Mouse (Mus musculus) ES-E14 (cell line): ENCODE measurements at regions not wholly inside any gene's neighbourhood (a gene's known extent, or its start where the extent isn't known, plus 50 kb on each side); places are given as distances from the start of the nearest gene placed in this dataset.
A peak's percentile ranks its signal among the peaks of the same experiment; 100 is the strongest.

ENCODE experiments used
- DNase-seq: peaks from one replicate; pipeline ENCODE4 v3.0.0-alpha.2; 2013; ENCODE audit warnings: low read depth, low spot score
- H3K27ac ChIP-seq: 2 replicates; pipeline ENCODE4 v1.5.1; 2012; ENCODE audit warnings: low read depth, mild to moderate bottlenecking, low read length, moderate library complexity, mixed read lengths; ENCODE audit not compliant: poor library complexity, insufficient read depth, severe bottlenecking
- H3K36me3 ChIP-seq: 2 replicates; pipeline ENCODE4 v1.6.1; 2012; ENCODE audit warnings: mild to moderate bottlenecking, low read length, moderate library complexity, mixed read lengths; ENCODE audit not compliant: control insufficient read depth, poor library complexity, insufficient read depth, severe bottlenecking
- H3K4me1 ChIP-seq, 2 experiments: fragments of 150-350 bp in 1 of 2; sonication (generic) in 1 of 2; 2 replicates each; pipeline ENCODE4 v1.6.1; 2012; ENCODE audit warnings: low read length in 2 of 2, mild to moderate bottlenecking in 1 of 2, mixed read lengths in 1 of 2; ENCODE audit not compliant: control insufficient read depth in 2 of 2, insufficient read depth in 2 of 2, poor library complexity in 1 of 2
- H3K4me3 ChIP-seq, 2 experiments: fragments of 150-350 bp in 1 of 2; sonication (generic) in 1 of 2; 2 replicates each; pipeline ENCODE4 v1.5.1; 2012; ENCODE audit warnings: low read length in 2 of 2, low read depth in 1 of 2, mild to moderate bottlenecking in 1 of 2, mixed read lengths in 1 of 2; ENCODE audit not compliant: insufficient read depth in 1 of 2, poor library complexity in 1 of 2, severe bottlenecking in 1 of 2
- H3K9ac ChIP-seq: 2 replicates; pipeline ENCODE4 v1.6.1; 2012; ENCODE audit warnings: low read depth, mild to moderate bottlenecking, low read length, mixed read lengths; ENCODE audit not compliant: poor library complexity, insufficient read depth, severe bottlenecking
- H3K9me3 ChIP-seq: fragments of 150-350 bp; sonication (generic); 2 replicates; pipeline ENCODE4 v1.6.1; 2012; ENCODE audit warnings: low read depth, mild to moderate bottlenecking, low read length; ENCODE audit not compliant: control insufficient read depth, insufficient read depth
- CHD2 ChIP-seq: IDR thresholded peaks from 2 replicates; pipeline ENCODE4 v1.6.1; 2014; ENCODE audit warnings: mild to moderate bottlenecking, low read depth, low read length, inconsistent platforms
- HCFC1 ChIP-seq: IDR thresholded peaks from 2 replicates; pipeline ENCODE4 v1.6.1; 2012; ENCODE audit warnings: low read length, inconsistent platforms, borderline replicate concordance; ENCODE audit not compliant: insufficient read depth
- MAFK ChIP-seq: IDR thresholded peaks from 2 replicates; pipeline ENCODE4 v1.6.1; 2014; ENCODE audit warnings: mild to moderate bottlenecking, low read depth, low read length, inconsistent platforms; ENCODE audit not compliant: insufficient read depth
- ZC3H11A ChIP-seq: IDR thresholded peaks from 2 replicates; pipeline ENCODE4 v1.6.1; 2012; ENCODE audit warnings: low read depth, mild to moderate bottlenecking, inconsistent platforms, low read length, borderline replicate concordance
- ZNF384 ChIP-seq: IDR thresholded peaks from 2 replicates; pipeline ENCODE4 v1.6.1; 2012; ENCODE audit warnings: low read depth, low read length, inconsistent platforms
- in situ Hi-C, 2 experiments: fragments of 600-800 bp; cut with MboI; formaldehyde crosslinking; loops; one replicate each; pipeline ENCODE4 v1.15.1; 2025; ENCODE audit warnings: low sequenced_read_pairs in 2 of 2, inconsistent platforms in 1 of 2; ENCODE audit not compliant: unreplicated experiment in 2 of 2

GRCm38 (mm10) chr5:116886181-116887136 is 229.5 kb downstream of the Suds3 start:
- H3K4me1 ChIP-seq = peaks cover 0 to 7% of the 10 kb centered on the region in 2 experiments; a peak in 1 of 4 replicates
- H3K9me3 ChIP-seq = 0 out of 2 replicates have a peak, but pooled peaks cover 3% of the 10 kb centered on the region
- DNase-seq = no peak
- in situ Hi-C loops = no loop called here
- TF ChIP-seq ZC3H11A = no peak
- no peak for TF ChIP-seq CHD2
- no peak for TF ChIP-seq MAFK
- TF ChIP-seq HCFC1 = no peak
- TF ChIP-seq ZNF384 = no peak
- no peak overlapping the region for H3K4me3 ChIP-seq
- H3K27ac ChIP-seq = no peak overlapping the region
- H3K9ac ChIP-seq = no peak overlapping the region
- no peaks in the 10 kb centered on the region for H3K36me3 ChIP-seq

GRCm38 (mm10) chr5:116879761-116880160 is 236.2 kb downstream of the Suds3 start:
- Histone ChIP-seq H3K9me3 (0 out of 2 replicates have a peak, but pooled peaks cover 3% of the 10 kb centered on the region), H3K27ac (no peak overlapping the region), H3K4me1 (no peaks in the 10 kb centered on the region), H3K36me3 (no peaks in the 10 kb centered on the region), H3K4me3 (no peak overlapping the region), H3K9ac (no peak overlapping the region)
- in situ Hi-C loops = no loop called here
- no peak for DNase-seq
- TF ChIP-seq MAFK (no peak), CHD2 (no peak), ZC3H11A (no peak), ZNF384 (no peak), HCFC1 (no peak)

- H3K36me3 ChIP-seq = no peaks in the 10 kb centered on the region
- H3K27ac ChIP-seq = no peak overlapping the region
- no peaks in the 10 kb centered on the region for H3K4me1 ChIP-seq
- in situ Hi-C loops = no loop called here
- no peak for DNase-seq
- H3K4me3 ChIP-seq = no peak overlapping the region
- no peaks in the 10 kb centered on the region for H3K9me3 ChIP-seq
- H3K9ac ChIP-seq = no peak overlapping the region
- TF ChIP-seq CHD2 = no peak
- no peak for TF ChIP-seq MAFK
- TF ChIP-seq ZNF384 = no peak
- TF ChIP-seq ZC3H11A = no peak
- TF ChIP-seq HCFC1 = no peak
These were observed 241.0 kb downstream of the Suds3 start for GRCm38 (mm10) chr5:116874941-116875340.

GRCm38 (mm10) chr5:116868115-116868514 is 247.8 kb downstream of the Suds3 start:
- peak; percentile 29 for DNase-seq
- TF ChIP-seq CHD2 (no peak), ZNF384 (peak; percentile 92)
- Histone ChIP-seq H3K9ac (no peak overlapping the region), H3K4me3 (no peak overlapping the region), H3K9me3 (no peaks in the 10 kb centered on the region), H3K27ac (no peak overlapping the region), H3K4me1 (no peaks in the 10 kb centered on the region), H3K36me3 (no peaks in the 10 kb centered on the region)
- in situ Hi-C loops = no loop called here
